Mouse (Mus musculus) left cerebral cortex, adult 6 months (tissue): ENCODE data around the gene Farp2. TPM values are rescaled to one million over a fixed set of nuclear protein-coding genes. Genes with fewer than 3 reads are reported as not detected.

Source experiments
- long read RNA-seq, 2 experiments: library from polyadenylated mRNA; unstranded; transcript quantifications; one replicate each; pipeline ENCODE4 v2.0.0; 2019 to 2020
- polyA plus RNA-seq: library from polyadenylated mRNA; unstranded; fragments of <200 nt; fragmentation: Nextera tagmentation; gene quantifications from 2 replicates; pipeline ENCODE4 v1.2.3, GENCODE M21; 2021

The Farp2 gene
- 3.8 and 3.9 TPM in 2 replicates for polyA plus RNA-seq
- long read RNA-seq, experiment 1, transcript Farp2-201 (27 exons, 3,937 nt): major isoform, 23 of 31 reads
- long read RNA-seq, experiment 1, partial matches to known transcripts: 5 of 31 reads
- long read RNA-seq, experiment 1, other reads (novel, unspliced or antisense): 2 of 31 reads
- long read RNA-seq, experiment 2, partial matches to known transcripts: 0 of 3 reads
- long read RNA-seq, experiment 2, other reads (novel, unspliced or antisense): 2 of 3 reads

DNA sequence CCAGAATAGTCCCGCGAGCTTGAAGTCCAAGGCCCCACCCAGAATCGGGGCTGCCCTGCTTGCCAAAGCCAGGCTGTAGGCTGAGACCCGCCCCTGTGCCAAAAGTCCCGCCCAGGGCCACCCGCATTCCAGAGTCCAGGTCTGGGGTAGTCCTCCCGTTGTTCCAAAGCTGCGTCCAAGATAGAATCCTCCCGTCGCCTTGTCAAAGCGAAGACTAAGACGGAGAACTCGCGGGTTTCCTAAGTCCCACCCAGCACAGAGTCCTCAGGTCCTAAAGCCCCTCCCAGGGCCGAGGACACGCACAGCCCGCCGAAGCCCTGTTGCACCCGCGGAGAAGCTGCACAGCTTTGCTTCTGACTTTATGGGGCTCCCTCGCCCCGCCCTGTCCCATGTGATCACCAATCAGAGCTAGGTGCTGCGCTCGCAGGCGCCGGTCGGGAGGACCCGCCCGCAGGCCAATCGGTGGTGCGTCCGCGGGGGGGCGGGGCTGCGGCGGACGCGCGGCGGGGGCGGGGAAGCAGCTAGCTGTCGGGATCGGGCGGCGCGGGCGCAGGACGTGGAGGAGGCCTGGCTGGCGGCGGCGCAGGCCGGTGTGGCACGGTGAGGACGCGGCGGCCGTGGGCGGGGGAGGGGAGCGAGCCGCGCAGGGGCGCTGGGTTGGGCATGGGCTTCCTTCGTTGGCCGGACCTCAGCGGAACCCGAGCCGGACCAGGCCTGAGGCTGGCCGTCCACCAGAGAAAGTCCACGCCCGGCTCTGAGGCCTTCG is at the start of gene Farp2:
Gene Farp2 (plus strand): TSS at position 495 of the 766 bp plus-strand sequence.

DNA sequence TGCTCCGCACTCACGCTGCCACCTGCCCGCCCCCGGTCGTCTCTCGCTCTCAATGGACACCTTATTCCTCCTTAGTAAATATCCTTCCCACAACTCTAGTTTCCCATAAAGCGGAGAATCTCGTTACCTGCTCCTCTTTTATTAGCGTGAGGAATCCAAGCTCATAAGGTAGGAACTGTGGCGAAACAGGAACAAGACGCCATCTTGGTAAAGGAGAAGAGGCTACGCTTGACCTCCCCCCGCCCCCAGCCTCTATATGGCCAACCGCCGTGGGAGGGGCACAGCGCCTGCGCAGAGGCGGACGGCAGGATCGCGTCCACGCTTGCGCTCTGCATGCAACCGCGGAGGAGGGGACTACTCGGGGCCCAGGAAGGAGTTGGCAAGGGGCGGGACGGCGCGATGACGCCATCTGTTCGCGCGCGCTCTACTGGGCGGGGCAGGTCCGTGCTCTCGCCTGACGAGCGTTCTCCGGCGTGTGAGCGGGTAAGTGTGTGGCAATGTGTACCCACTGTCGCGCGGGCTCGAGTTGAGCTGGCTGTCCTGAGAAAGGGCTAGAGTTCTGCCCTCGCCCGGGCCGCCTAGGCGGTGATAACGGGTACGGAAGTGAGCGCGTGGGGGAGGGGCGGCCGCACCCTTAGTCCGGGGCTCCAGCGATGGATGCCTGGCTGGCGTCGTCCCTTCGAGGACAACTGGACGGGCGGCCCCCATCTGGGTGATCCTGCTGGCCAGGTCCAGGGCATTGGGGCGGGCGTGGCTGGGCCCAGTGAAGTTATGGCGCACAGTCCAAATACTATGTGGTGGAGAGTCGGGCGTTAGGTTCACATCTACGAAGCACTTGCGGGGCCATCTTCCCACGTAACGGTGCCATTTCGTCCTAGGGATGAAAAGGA is 33.0 kb upstream of the Farp2 start, which contains the start of gene Hdlbp:
Gene Hdlbp (minus strand): TSS at position 230 of the 890 bp plus-strand sequence.

DNA sequence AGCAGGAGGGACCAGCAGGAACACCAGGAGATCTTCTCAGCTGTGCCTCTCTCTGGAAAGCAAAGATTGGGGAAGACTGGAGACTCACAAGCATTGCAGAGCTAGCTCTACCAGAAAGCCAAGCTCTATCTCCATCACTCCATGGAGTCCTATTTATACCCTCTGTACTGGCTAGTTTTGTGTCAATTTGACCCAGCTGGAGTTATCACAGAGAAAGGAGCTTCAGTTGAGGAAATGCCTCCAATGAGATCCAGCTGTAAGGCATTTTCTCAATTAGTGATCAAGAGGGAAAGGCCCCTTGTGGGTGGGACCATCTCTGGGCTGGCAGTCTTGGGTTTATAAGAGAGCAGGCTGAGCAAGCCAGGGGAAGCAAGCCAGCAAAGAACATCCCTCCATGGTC is 146.7 kb downstream of the Farp2 start, which contains the start of gene Stk25:
Gene Stk25 (minus strand): TSS at position 101 of the 400 bp plus-strand sequence.

Other genes starting within 250 kb of the Farp2 start
- gene Mterf4, start 206.2 kb upstream of the Farp2 start, polyA plus RNA-seq: 16.0 and 16.1 TPM in 2 replicates
- 43.6 and 60.3 TPM in 2 replicates for gene Ppp1r7, start 169.2 kb upstream of the Farp2 start, polyA plus RNA-seq
- gene Pask, start 168.6 kb upstream of the Farp2 start, polyA plus RNA-seq: 0.24 and 0.40 TPM in 2 replicates
- gene Ano7, start 138.1 kb upstream of the Farp2 start, polyA plus RNA-seq: 0.11 TPM in 1 of 2 replicates, not detected in the other
- gene Hdlbp, start 33.3 kb upstream of the Farp2 start, polyA plus RNA-seq: 50.0 and 62.5 TPM in 2 replicates
- gene Stk25, start 146.6 kb downstream of the Farp2 start, polyA plus RNA-seq: 205 and 327 TPM in 2 replicates
- gene Bok, start 173.6 kb downstream of the Farp2 start, polyA plus RNA-seq: 94.0 and 95.8 TPM in 2 replicates
- gene Atg4b, start 239.4 kb downstream of the Farp2 start, polyA plus RNA-seq: 29.1 and 43.9 TPM in 2 replicates
- 13.3 and 17.3 TPM in 2 replicates for gene Thap4, start 242.8 kb downstream of the Farp2 start, polyA plus RNA-seq